Mouse (Mus musculus): ENCODE measurements around the gene Itsn1. TPM values are rescaled to one million over a fixed set of nuclear protein-coding genes. Genes with fewer than 3 reads are reported as not detected.

The Itsn1 gene
- total and polyA plus RNA-seq, 2 experiments from 2014 or later = 11.9 to 64.7 TPM

DNA sequence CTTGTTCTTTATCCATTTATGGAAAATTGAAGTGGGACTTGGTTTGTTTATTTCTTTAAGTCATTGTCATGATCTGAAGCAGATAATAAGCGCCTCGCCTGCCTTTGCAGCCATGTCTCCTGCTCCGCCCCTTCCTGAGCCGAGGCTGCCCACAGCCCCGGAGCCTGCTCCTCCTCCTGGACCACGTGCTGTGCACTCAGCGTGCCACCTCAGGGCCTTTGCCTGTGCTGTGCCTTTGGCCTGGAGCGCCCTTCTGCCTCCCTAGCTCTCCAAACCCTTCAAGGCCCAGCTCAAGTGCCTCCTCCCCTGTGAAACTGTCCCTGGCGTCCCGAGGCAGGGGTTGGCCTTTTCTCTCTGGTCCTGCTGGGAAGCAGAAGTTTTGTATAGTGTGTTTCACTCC is 123.7 kb downstream of the Itsn1 start:
- Histone ChIP-seq H3K36me3 (replicated peaks; ENCODE audit: control insufficient read depth, insufficient read depth, low read length) (peaks cover 40% of the 10 kb centered on the region), H3K9me3 (replicated peaks; ENCODE audit: control insufficient read depth, low read length) (no peaks in the 10 kb centered on the region), H3K4me3 (ENCODE audit: low read depth, low read length) (no peak overlapping the region), H3K4me2 (ENCODE audit: low read depth, low read length) (no peak overlapping the region), H3K9ac (replicated peaks; ENCODE audit: low read depth, low read length) (no peak overlapping the region), H3K27ac (ENCODE audit: low read depth) (0 out of 2 replicates have a peak overlapping the region, but pooled peaks have one; percentile 13), H3K4me1 (ENCODE audit: control insufficient read depth, insufficient read depth) (peaks cover 12% of the 10 kb centered on the region), H3K27me3 (ENCODE audit: control insufficient read depth, insufficient read depth, low read length) (no peaks in the 10 kb centered on the region)
- TF ChIP-seq EP300 (IDR thresholded peaks at IDR 0.05; ENCODE audit: low read depth) = no peak
- no peak for TF ChIP-seq CTCF (IDR thresholded peaks at IDR 0.05; ENCODE audit: low read depth)
- 85% methylated on average over 10 of the region's 10 CpGs for WGBS
- no peak for DNase-seq (ENCODE audit: low spot score)
- no peak for ATAC-seq (ENCODE audit: insufficient read depth, low read depth)

DNA sequence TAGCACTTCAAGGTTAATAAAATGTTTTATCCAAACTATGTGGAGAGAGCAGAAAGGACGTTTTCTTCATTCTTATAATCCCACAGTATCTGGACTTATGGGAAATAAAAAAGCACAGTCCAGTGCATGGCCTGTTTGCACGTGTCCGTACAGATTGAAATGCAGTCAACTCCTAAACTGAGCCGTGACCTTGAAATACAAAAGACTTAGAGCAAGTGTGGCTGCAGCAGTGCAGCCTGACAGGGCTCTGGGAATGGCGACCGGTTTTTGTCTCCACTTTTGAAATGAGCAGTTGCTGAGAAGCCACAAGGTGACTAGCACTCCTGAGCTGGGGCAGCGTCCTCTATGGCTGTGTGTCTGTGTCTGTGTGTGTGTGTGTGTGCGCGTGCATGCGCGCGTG is 124.1 kb downstream of the Itsn1 start:
- H3K4me2 ChIP-seq (ENCODE audit: low read depth, low read length) = no peak overlapping the region
- no peaks in the 10 kb centered on the region for H3K9me3 ChIP-seq (replicated peaks; ENCODE audit: control insufficient read depth, low read length)
- ATAC-seq (ENCODE audit: insufficient read depth, low read depth) = peak; percentile 62
- TF ChIP-seq CTCF (IDR thresholded peaks at IDR 0.05; ENCODE audit: low read depth) = no peak
- TF ChIP-seq EP300 (IDR thresholded peaks at IDR 0.05; ENCODE audit: low read depth) = no peak
- 0 out of 2 replicates have a peak, but pooled peaks cover 7% of the 10 kb centered on the region for H3K4me1 ChIP-seq (ENCODE audit: control insufficient read depth, insufficient read depth)
- H3K36me3 ChIP-seq (replicated peaks; ENCODE audit: control insufficient read depth, insufficient read depth, low read length) = peaks cover 44% of the 10 kb centered on the region
- H3K9ac ChIP-seq (replicated peaks; ENCODE audit: low read depth, low read length) = no peak overlapping the region
- DNase-seq (ENCODE audit: low spot score) = no peak
- no peak overlapping the region for H3K27ac ChIP-seq (ENCODE audit: low read depth)
- H3K4me3 ChIP-seq (ENCODE audit: low read depth, low read length) = no peak overlapping the region
- no peaks in the 10 kb centered on the region for H3K27me3 ChIP-seq (ENCODE audit: control insufficient read depth, insufficient read depth, low read length)
- WGBS = 68% methylated on average over 12 of the region's 12 CpGs

DNA sequence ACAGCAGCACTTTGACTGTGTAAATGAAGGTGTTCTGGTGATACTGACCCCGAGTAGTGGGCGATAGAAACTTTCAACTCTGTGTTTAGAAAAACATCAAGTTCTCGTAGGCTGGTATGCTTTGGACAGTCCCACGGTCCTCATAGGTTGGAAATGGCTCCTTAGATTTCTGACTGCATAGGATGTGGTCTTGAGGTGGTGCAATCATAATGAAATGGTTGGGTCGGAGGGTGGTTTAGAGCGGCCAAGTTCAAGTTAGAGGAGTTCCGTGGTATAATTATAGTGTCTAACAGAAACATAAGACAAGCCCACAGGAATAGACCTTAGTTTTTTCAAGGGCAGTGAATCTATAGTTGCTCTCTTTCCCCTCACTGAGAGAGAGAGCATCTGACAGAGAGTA is 129.6 kb downstream of the Itsn1 start:
- 95% methylated on average over 7 of the region's 7 CpGs for WGBS
- Histone ChIP-seq H3K4me1 (ENCODE audit: control insufficient read depth, insufficient read depth) (peaks cover 18% of the 10 kb centered on the region), H3K9me3 (replicated peaks; ENCODE audit: control insufficient read depth, low read length) (no peaks in the 10 kb centered on the region), H3K4me2 (ENCODE audit: low read depth, low read length) (no peak overlapping the region), H3K27me3 (ENCODE audit: control insufficient read depth, insufficient read depth, low read length) (no peaks in the 10 kb centered on the region), H3K36me3 (replicated peaks; ENCODE audit: control insufficient read depth, insufficient read depth, low read length) (peaks cover 38% of the 10 kb centered on the region), H3K9ac (replicated peaks; ENCODE audit: low read depth, low read length) (no peak overlapping the region), H3K4me3 (ENCODE audit: low read depth, low read length) (no peak overlapping the region), H3K27ac (ENCODE audit: low read depth) (no peak overlapping the region)
- TF ChIP-seq EP300 (IDR thresholded peaks at IDR 0.05; ENCODE audit: low read depth) (no peak), CTCF (IDR thresholded peaks at IDR 0.05; ENCODE audit: low read depth) (no peak)
- ATAC-seq (ENCODE audit: insufficient read depth, low read depth) (no peak), DNase-seq (ENCODE audit: low spot score) (no peak)

DNA sequence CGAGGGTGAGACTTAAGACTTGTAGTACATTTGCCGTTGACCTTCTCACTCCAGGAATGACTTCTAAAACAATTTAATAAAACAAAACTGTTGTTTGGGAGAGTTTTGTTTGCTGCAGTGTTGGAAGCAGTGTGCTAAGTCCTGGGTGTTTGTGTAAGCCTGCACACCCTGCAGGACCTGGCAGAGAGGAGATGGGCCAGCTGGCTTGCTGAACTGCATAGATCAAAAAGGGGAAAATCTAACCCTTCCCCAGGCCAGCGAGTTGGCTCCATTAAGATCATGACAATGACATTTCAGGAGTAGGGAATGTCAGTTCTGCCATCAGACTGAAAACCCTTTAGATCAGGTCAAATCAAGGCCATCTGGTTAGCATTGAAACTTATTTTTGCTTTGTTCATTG is 130.1 kb downstream of the Itsn1 start:
- H3K4me1 ChIP-seq (ENCODE audit: control insufficient read depth, insufficient read depth) = peaks cover 18% of the 10 kb centered on the region
- H3K27me3 ChIP-seq (ENCODE audit: control insufficient read depth, insufficient read depth, low read length) = no peaks in the 10 kb centered on the region
- no peak overlapping the region for H3K4me2 ChIP-seq (ENCODE audit: low read depth, low read length)
- DNase-seq (ENCODE audit: low spot score) (no peak), ATAC-seq (ENCODE audit: insufficient read depth, low read depth) (no peak)
- WGBS = 94% methylated on average over 3 of the region's 3 CpGs
- no peak overlapping the region for H3K4me3 ChIP-seq (ENCODE audit: low read depth, low read length)
- peaks cover 43% of the 10 kb centered on the region for H3K36me3 ChIP-seq (replicated peaks; ENCODE audit: control insufficient read depth, insufficient read depth, low read length)
- no peaks in the 10 kb centered on the region for H3K9me3 ChIP-seq (replicated peaks; ENCODE audit: control insufficient read depth, low read length)
- no peak for TF ChIP-seq CTCF (IDR thresholded peaks at IDR 0.05; ENCODE audit: low read depth)
- no peak for TF ChIP-seq EP300 (IDR thresholded peaks at IDR 0.05; ENCODE audit: low read depth)
- no peak overlapping the region for H3K9ac ChIP-seq (replicated peaks; ENCODE audit: low read depth, low read length)
- no peak overlapping the region for H3K27ac ChIP-seq (ENCODE audit: low read depth)

DNA sequence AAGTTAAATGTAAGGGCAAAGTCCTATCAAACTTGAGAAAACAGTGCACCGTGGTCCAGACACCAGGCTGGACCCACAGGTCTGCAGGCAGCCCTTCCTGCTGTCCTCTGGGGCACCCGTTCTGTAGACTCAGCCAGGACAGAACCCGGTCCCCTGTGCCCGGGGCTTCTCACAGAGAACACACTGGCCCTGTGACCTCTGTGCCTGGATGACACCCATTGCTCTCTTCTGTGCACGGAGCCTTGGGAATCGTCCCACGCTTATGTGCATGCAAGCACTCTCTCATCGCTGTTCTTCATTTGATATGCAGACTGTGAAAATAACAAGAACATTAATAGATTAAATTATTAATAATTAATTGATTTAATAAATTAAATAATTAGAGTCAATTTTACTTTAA is 130.9 kb downstream of the Itsn1 start:
- DNase-seq (ENCODE audit: low spot score) = no peak
- Histone ChIP-seq H3K9ac (replicated peaks; ENCODE audit: low read depth, low read length) (no peak overlapping the region), H3K27me3 (ENCODE audit: control insufficient read depth, insufficient read depth, low read length) (no peaks in the 10 kb centered on the region), H3K9me3 (replicated peaks; ENCODE audit: control insufficient read depth, low read length) (no peaks in the 10 kb centered on the region), H3K36me3 (replicated peaks; ENCODE audit: control insufficient read depth, insufficient read depth, low read length) (peaks cover 43% of the 10 kb centered on the region), H3K4me3 (ENCODE audit: low read depth, low read length) (no peak overlapping the region), H3K27ac (ENCODE audit: low read depth) (no peak overlapping the region), H3K4me2 (ENCODE audit: low read depth, low read length) (no peak overlapping the region), H3K4me1 (ENCODE audit: control insufficient read depth, insufficient read depth) (peaks cover 24% of the 10 kb centered on the region)
- no peak for ATAC-seq (ENCODE audit: insufficient read depth, low read depth)
- no peak for TF ChIP-seq CTCF (IDR thresholded peaks at IDR 0.05; ENCODE audit: low read depth)
- TF ChIP-seq EP300 (IDR thresholded peaks at IDR 0.05; ENCODE audit: low read depth) = no peak
- 82% methylated on average over 8 of the region's 8 CpGs for WGBS

DNA sequence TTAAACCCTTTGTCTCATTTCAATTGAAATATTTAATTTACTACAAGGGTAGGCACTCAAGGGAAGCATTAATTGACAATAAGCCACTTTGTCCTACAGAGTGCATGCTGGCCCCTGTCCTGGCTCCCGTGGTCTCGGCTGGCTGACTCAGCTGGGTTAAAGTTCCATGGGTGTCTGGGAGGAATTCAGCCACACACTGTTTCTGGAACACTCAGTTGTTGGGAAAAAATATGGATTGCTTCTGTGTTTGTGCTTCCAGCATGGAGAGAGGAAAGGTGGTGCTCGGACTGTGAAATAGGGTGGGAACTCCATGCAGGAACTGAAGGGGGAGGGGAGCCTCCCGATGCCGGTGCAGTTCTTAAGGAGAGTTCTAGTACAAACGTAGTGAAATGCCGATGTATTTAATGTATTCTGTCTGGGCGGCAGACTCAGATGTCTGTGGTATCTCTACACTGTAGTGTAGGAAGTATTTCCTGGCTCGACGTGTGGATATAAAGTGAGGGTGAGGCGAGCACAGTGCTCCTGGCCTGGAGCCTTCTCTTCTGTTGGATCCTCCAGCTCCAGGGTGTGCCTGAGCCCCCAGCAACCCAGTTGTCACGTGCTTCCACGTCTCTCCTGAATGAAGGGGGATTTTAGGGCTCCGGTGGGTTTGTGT is 131.5 kb downstream of the Itsn1 start:
- DNase-seq (ENCODE audit: low spot score) = no peak
- H3K4me2 ChIP-seq (ENCODE audit: low read depth, low read length) = no peak overlapping the region
- WGBS = 22% methylated on average over 14 of the region's 14 CpGs
- H3K9ac ChIP-seq (replicated peaks; ENCODE audit: low read depth, low read length) = no peak overlapping the region
- ATAC-seq (ENCODE audit: insufficient read depth, low read depth) = 0 out of 2 replicates have a peak, but pooled peaks have one; percentile 24
- peaks cover 40% of the 10 kb centered on the region for H3K36me3 ChIP-seq (replicated peaks; ENCODE audit: control insufficient read depth, insufficient read depth, low read length)
- no peak for TF ChIP-seq CTCF (IDR thresholded peaks at IDR 0.05; ENCODE audit: low read depth)
- TF ChIP-seq EP300 (IDR thresholded peaks at IDR 0.05; ENCODE audit: low read depth) = no peak
- no peaks in the 10 kb centered on the region for H3K9me3 ChIP-seq (replicated peaks; ENCODE audit: control insufficient read depth, low read length)
- peak overlapping the region; percentile 52 for H3K27ac ChIP-seq (ENCODE audit: low read depth)
- H3K4me3 ChIP-seq (ENCODE audit: low read depth, low read length) = no peak overlapping the region
- H3K4me1 ChIP-seq (ENCODE audit: control insufficient read depth, insufficient read depth) = peaks cover 29% of the 10 kb centered on the region
- H3K27me3 ChIP-seq (ENCODE audit: control insufficient read depth, insufficient read depth, low read length) = no peaks in the 10 kb centered on the region

Data from heart, postnatal 0 days (tissue).